Mouse (Mus musculus): ENCODE measurements at regions not wholly inside any gene's neighbourhood (a gene's known extent, or its start where the extent isn't known, plus 50 kb on each side); places are given as distances from the start of the nearest gene placed in this dataset.

DNA sequence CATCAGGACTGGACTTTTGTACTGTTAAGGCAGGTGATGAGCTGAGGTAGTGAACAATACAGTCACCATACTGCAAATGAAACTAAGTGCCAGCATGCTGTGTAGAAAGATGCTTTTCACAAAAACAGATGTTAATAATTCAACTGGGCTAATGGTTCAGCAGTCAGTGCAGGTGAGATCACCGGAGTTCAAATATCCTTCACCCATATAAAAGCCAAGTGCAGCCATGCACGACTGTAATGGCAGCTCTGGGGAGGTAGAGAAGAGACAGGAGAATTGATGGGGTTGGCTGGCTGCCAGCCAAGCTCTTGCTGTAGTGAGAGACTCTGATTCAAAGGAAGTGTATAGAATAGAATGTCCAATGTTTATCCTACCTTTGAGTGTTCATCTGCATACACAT, 214.3 kb upstream of the Fam241a start:
- no peak for TF ChIP-seq POLR2A (IDR thresholded peaks at IDR 0.05; ENCODE audit: borderline replicate concordance, control insufficient read depth, low read depth, low read length)
- no peak for TF ChIP-seq CTCF (IDR thresholded peaks at IDR 0.05; ENCODE audit: control insufficient read depth, insufficient read depth, low read length)
